Mouse (Mus musculus): Measurements from ENCODE around the gene Comt.

DNA sequence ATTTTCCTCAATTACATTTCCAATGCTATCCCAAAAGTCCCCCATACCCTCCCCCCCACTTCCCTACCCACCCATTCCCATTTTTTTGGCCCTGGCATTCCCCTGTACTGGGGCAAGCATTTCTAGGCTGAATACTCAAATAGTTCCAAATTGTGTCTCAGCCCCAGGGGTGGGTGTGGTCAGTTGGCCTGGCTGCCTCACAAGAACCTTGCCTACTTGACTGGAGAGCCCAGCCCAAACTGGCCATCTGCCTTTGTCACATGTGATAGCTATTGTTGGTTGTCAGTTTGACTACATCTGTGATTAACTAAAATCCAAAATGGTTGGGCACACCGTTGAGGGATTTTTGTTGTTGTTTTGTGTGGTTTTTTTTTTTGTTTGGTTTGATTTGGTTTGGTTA lies 69.7 kb downstream of the Comt start:
- TF ChIP-seq ZNF384 (IDR thresholded peaks at IDR 0.05; ENCODE audit: low read depth, low read length) (no peak), HCFC1 (IDR thresholded peaks at IDR 0.05; ENCODE audit: borderline replicate concordance, insufficient read depth, low read length) (no peak), CHD2 (IDR thresholded peaks at IDR 0.05; ENCODE audit: low read depth, low read length) (no peak)
